Mouse (Mus musculus) CH12.LX (cell line): ENCODE results near the gene Rsl24d1.

ENCODE experiments used
- CTCF ChIP-seq, 2 experiments: IDR thresholded peaks in 1 of 2; conservative IDR thresholded peaks in 1 of 2; 2 replicates each; pipeline ENCODE4 v1.5.1; 2011 to 2012; ENCODE audit warnings: low read depth in 2 of 2, low read length in 2 of 2, improper control_type of control experiment in 1 of 2, inconsistent platforms in 1 of 2, mild to moderate bottlenecking in 1 of 2, moderate library complexity in 1 of 2
- E2F4 ChIP-seq: IDR thresholded peaks from 2 replicates; pipeline ENCODE4 v1.6.1; 2011; ENCODE audit warnings: low read depth, low read length, improper control_type of control experiment; ENCODE audit not compliant: insufficient replicate concordance
- EP300 ChIP-seq: IDR thresholded peaks from 2 replicates; pipeline ENCODE4 v1.6.1; 2011; ENCODE audit warnings: low read length, improper control_type of control experiment
- IRF4 ChIP-seq: IDR thresholded peaks from 2 replicates; pipeline ENCODE4 v1.6.1; 2014; ENCODE audit warnings: low read depth, mild to moderate bottlenecking, inconsistent platforms, low read length, improper control_type of control experiment
- KAT2A ChIP-seq: IDR thresholded peaks from 2 replicates; pipeline ENCODE4 v1.6.1; 2012; ENCODE audit warnings: low read length, improper control_type of control experiment, inconsistent platforms; ENCODE audit not compliant: insufficient replicate concordance
- MAX ChIP-seq: IDR thresholded peaks from 2 replicates; pipeline ENCODE4 v1.6.1; 2011; ENCODE audit warnings: low read length, improper control_type of control experiment
- MYC ChIP-seq: IDR thresholded peaks from 2 replicates; pipeline ENCODE4 v1.6.1; 2011; ENCODE audit warnings: low read depth, mild to moderate bottlenecking, improper control_type of control experiment, low read length
- POLR2A ChIP-seq: IDR thresholded peaks from 2 replicates; pipeline ENCODE4 v1.6.1; 2011; ENCODE audit warnings: low read depth, mild to moderate bottlenecking, improper control_type of control experiment, low read length
- SIN3A ChIP-seq: IDR thresholded peaks from 2 replicates; pipeline ENCODE4 v1.6.1; 2012; ENCODE audit warnings: low read length, improper control_type of control experiment, inconsistent platforms
- TBP ChIP-seq: conservative IDR thresholded peaks from 2 replicates; pipeline ENCODE4 v1.6.1; 2011; ENCODE audit warnings: low read depth, low read length, improper control_type of control experiment
- UBTF ChIP-seq: IDR thresholded peaks from 2 replicates; pipeline ENCODE4 v1.6.1; 2012; ENCODE audit warnings: low read depth, mild to moderate bottlenecking, inconsistent platforms, low read length, improper control_type of control experiment, moderate library complexity
- ZMIZ1 ChIP-seq: IDR thresholded peaks from 2 replicates; pipeline ENCODE4 v1.6.1; 2012; ENCODE audit warnings: low read depth, mild to moderate bottlenecking, inconsistent platforms, low read length, improper control_type of control experiment

GRCm38 (mm10) chr9:73083956-73084355 is 29.3 kb upstream of the Rsl24d1 start:
- no peak for TF ChIP-seq TBP
- no peak for TF ChIP-seq SIN3A
- TF ChIP-seq POLR2A = no peak
- TF ChIP-seq MYC = no peak
- no peak for TF ChIP-seq CTCF (conservative IDR thresholded peaks at IDR 0.05 in 1 of 2, IDR thresholded peaks at IDR 0.05 in 1 of 2; ENCODE audit: low read depth in 2 of 2, low read length in 2 of 2)
- no peak for TF ChIP-seq UBTF
- TF ChIP-seq KAT2A = no peak
- TF ChIP-seq EP300 = no peak
- no peak for TF ChIP-seq ZMIZ1
- TF ChIP-seq E2F4 = no peak
- TF ChIP-seq MAX = no peak
- no peak for TF ChIP-seq IRF4
